Mouse (Mus musculus) limb, embryonic 12.5 days (tissue): ENCODE results near the gene Gm43738. TPM values are rescaled to one million over a fixed set of nuclear protein-coding genes. Genes with fewer than 3 reads are reported as not detected.

ENCODE experiments used
- ATAC-seq: fragments of 200-750 bp; cut with Nextera tagmentation; 2 replicates; pipeline ENCODE4 v1.8.0; 2017; ENCODE audit warnings: low read depth, moderate TSS enrichment; ENCODE audit not compliant: insufficient number of reproducible peaks, insufficient read depth, low FRiP score, low TSS enrichment
- H3K27ac ChIP-seq: fragments of 300-500 bp; sonication (generic); 2 replicates; pipeline ENCODE4 v1.5.1; 2016; ENCODE audit warnings: mild to moderate bottlenecking, moderate library complexity
- H3K27me3 ChIP-seq: fragments of 300-500 bp; sonication (generic); 2 replicates; pipeline ENCODE4 v1.6.1; 2016; ENCODE audit warnings: mild to moderate bottlenecking, moderate library complexity
- H3K36me3 ChIP-seq: fragments of 300-500 bp; sonication (generic); 2 replicates; pipeline ENCODE4 v1.6.1; 2016; ENCODE audit warnings: mild to moderate bottlenecking, moderate library complexity
- H3K4me1 ChIP-seq: fragments of 300-500 bp; sonication (generic); replicated peaks from 2 replicates; pipeline ENCODE4 v1.6.1; 2016
- H3K4me2 ChIP-seq: fragments of 300-500 bp; sonication (generic); 2 replicates; pipeline ENCODE4 v1.6.1; 2016; ENCODE audit warnings: mild to moderate bottlenecking, moderate library complexity
- H3K4me3 ChIP-seq: fragments of 300-500 bp; sonication (generic); replicated peaks from 2 replicates; pipeline ENCODE4 v1.5.1; 2016; ENCODE audit warnings: mild to moderate bottlenecking
- H3K9ac ChIP-seq: fragments of 300-500 bp; sonication (generic); replicated peaks from 2 replicates; pipeline ENCODE4 v1.6.1; 2016; ENCODE audit warnings: mild to moderate bottlenecking, moderate library complexity
- H3K9me3 ChIP-seq: fragments of 300-500 bp; sonication (generic); 2 replicates; pipeline ENCODE4 v1.6.1; 2016; ENCODE audit warnings: mild to moderate bottlenecking, moderate library complexity
- whole genome bisulfite sequencing: fragments of 180-500 bp; shearing (Covaris S2); methylation state at CpG from one replicate; pipeline ENCODE4 v1.1.7; 2016; 5-methylcytosine and 5-hydroxymethylcytosine counted together
- polyA plus RNA-seq: library from polyadenylated mRNA; unstranded; fragments of >200 nt; fragmentation: Nextera tagmentation; extraction: Ambion mirVana; gene quantifications from 2 replicates; pipeline ENCODE4 v1.2.1, GENCODE M21; 2016

Gm43738 gene
- polyA plus RNA-seq, 1 experiment from 2014 or later = 0.14 TPM

DNA sequence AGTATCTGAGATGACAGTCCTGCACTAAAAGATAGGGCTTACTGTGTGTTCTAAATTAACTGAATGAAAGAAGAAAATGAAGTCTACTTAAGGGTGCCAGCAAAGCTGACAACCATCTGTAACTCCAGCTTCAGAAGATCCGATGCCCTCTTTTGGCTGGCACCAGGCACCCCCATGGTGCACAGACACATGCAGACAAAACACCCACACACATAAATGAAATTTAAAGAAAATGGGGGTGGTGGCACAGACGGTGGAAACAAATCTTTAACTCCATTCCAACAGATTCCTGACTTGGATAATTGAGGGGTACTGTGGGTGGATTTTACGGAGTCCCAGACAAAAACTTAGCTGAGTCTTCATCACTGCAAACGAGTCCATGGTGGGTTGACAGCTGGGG, 30.9 kb upstream of the Gm43738 start:
- H3K9ac ChIP-seq = no peak overlapping the region
- H3K27ac ChIP-seq = no peak overlapping the region
- H3K36me3 ChIP-seq = no peaks in the 10 kb centered on the region
- H3K9me3 ChIP-seq = no peaks in the 10 kb centered on the region
- H3K4me1 ChIP-seq = peaks cover 7% of the 10 kb centered on the region
- H3K4me3 ChIP-seq = peak overlapping the region; percentile 36
- peak overlapping the region; percentile 59 for H3K4me2 ChIP-seq
- ATAC-seq = no peak
- 59% methylated on average over 4 of the region's 4 CpGs for WGBS
- peaks cover 27% of the 10 kb centered on the region for H3K27me3 ChIP-seq

DNA sequence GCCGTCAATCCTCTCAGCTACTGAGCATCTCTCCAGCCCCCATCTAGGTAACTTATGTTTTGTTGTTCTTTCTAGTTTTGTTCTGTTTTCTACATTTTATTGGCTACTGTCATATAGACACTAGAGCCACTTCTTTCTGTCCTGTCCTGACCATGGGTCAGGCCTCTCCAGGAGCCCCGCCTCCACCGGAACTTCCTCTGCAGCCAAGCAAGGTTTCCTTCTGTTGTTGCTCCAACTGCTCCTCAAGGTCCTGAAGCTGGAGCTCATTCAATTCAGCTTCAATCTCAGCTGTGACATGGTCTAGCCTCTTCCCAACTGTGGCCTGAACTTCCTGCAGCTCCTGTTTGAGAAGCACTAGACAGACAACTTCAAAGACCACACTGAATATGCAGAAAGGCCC, 29.0 kb upstream of the Gm43738 start:
- 96% methylated on average over 3 of the region's 3 CpGs for WGBS
- ATAC-seq = no peak
- Histone ChIP-seq H3K4me1 (peaks cover 7% of the 10 kb centered on the region), H3K27me3 (peaks cover 23% of the 10 kb centered on the region), H3K9ac (no peak overlapping the region), H3K36me3 (no peaks in the 10 kb centered on the region), H3K9me3 (no peaks in the 10 kb centered on the region), H3K27ac (no peak overlapping the region), H3K4me2 (no peak overlapping the region), H3K4me3 (no peak overlapping the region)

DNA sequence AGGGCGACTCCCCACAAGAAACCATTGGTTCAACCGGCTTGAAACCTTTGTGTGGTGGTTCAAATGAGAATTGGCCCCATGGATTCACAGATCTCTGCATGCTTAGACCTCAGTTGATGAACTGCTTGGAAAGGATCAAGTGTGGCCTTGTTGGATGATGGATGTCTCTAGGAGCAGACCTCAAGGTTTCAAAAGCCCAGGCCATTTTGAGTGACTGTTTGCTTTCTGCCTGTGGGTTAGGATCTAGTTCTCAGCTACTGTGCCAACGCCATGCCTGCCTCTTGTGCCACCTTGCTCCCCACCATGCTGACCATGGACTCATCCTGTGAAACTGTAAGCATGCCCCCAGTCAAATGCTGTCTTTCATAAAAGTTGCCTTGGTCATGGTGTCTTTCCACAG, 25.1 kb upstream of the Gm43738 start:
- Histone ChIP-seq H3K4me1 (no peaks in the 10 kb centered on the region), H3K9ac (no peak overlapping the region), H3K4me3 (no peak overlapping the region), H3K27me3 (no peaks in the 10 kb centered on the region), H3K36me3 (no peaks in the 10 kb centered on the region), H3K4me2 (no peak overlapping the region), H3K9me3 (no peaks in the 10 kb centered on the region), H3K27ac (no peak overlapping the region)
- 93% methylated on average over 3 of the region's 3 CpGs for WGBS
- ATAC-seq = no peak

DNA sequence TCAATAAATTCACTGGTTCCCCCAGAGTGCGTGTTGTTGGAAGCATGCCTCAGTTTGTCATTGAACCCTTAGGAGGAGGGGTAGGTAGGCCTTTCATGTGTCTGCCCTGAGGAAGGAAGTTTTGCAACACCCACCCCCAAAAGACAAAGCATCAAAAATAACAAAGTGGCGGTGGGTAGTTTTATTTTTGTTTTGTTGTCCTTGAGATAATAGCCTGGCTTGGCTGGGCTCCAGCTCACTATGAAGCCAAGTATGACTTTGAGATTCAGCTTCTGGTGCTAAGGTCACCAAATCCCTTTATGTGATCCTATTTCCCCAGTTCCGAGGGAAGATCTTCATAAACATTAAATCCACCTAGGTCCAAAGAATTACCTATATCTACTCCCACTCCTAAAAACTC, 23.3 kb upstream of the Gm43738 start:
- H3K27ac ChIP-seq = no peak overlapping the region
- no peak for ATAC-seq
- H3K4me3 ChIP-seq = no peak overlapping the region
- H3K9me3 ChIP-seq = no peaks in the 10 kb centered on the region
- H3K9ac ChIP-seq = no peak overlapping the region
- WGBS = 79% methylated on average over 3 of the region's 3 CpGs
- no peaks in the 10 kb centered on the region for H3K36me3 ChIP-seq
- no peaks in the 10 kb centered on the region for H3K27me3 ChIP-seq
- H3K4me2 ChIP-seq = no peak overlapping the region
- no peaks in the 10 kb centered on the region for H3K4me1 ChIP-seq

DNA sequence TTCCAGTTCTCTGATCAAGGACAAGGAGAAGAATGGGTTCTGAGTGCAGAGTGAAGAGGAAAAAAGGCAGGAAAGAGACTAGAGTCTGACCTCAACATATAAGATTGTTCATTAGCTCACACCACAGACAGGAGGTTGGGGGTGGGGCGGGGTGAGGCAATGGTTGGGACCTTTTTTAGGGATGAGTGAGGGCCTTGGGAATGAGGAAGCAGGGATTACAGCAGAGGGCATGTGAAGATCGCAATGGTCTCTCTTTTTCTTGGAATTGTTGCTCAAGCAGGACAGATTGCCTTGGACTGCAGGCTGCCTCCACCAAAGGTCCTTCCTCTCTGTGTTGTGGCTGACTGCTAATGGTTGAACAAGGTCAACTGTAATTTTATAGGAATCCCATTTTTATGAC, 22.4 kb upstream of the Gm43738 start:
- no peak overlapping the region for H3K27ac ChIP-seq

DNA sequence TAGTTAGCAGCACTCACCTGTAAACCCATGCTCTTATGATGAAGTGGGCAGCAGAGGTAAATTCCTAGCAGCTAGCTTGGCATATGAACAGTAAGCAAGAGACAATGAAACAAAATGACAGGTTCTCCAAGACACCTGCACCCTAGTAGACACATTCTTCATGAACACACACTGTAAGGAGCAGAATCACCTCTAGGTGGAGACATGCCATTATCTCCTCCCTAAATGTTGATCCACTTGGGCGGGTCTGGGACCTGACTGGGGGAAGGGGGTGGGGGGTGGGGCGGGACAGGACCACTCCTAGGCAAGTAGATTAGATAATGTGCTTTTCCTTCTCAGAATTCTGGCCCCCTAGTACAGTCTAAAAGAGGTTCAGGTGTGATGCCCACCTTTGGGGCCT, 14.6 kb upstream of the Gm43738 start:
- Histone ChIP-seq H3K27me3 (no peaks in the 10 kb centered on the region), H3K4me2 (no peak overlapping the region), H3K4me3 (no peak overlapping the region), H3K9ac (no peak overlapping the region), H3K4me1 (no peaks in the 10 kb centered on the region), H3K36me3 (no peaks in the 10 kb centered on the region), H3K27ac (no peak overlapping the region), H3K9me3 (no peaks in the 10 kb centered on the region)
- WGBS = 5% methylated on average over 2 of the region's 2 CpGs
- no peak for ATAC-seq

More for the DNA sequence above, 22.4 kb upstream of the Gm43738 start:
- no peaks in the 10 kb centered on the region for H3K9me3 ChIP-seq
- ATAC-seq = no peak
- no peak overlapping the region for H3K4me3 ChIP-seq
- no peaks in the 10 kb centered on the region for H3K27me3 ChIP-seq
- H3K9ac ChIP-seq = no peak overlapping the region
- no peak overlapping the region for H3K4me2 ChIP-seq
- no peaks in the 10 kb centered on the region for H3K36me3 ChIP-seq
- WGBS = 74% methylated on average over 2 of the region's 2 CpGs
- no peaks in the 10 kb centered on the region for H3K4me1 ChIP-seq

DNA sequence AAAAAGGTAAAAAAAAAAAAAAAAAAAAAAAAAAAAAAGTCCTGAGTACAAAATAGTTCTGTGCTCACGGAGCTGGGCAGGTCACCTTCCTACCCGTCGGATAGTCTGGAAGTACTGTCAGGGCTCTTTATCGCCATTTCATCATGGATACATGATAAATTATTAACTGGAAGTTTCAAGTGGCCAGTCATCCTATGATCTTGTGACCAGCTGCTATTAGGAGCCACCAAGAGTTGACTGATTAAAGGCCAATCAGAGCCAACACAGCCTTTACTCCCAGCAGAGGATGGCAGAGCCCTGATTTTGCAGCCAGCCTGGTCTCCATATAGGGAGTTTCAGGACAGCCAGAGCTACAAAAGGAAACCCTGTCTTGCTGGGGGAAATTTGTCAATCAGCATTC, 12.2 kb upstream of the Gm43738 start:
- H3K27me3 ChIP-seq = no peaks in the 10 kb centered on the region
- no peak overlapping the region for H3K4me3 ChIP-seq
- no peak overlapping the region for H3K9ac ChIP-seq
- H3K36me3 ChIP-seq = no peaks in the 10 kb centered on the region
- H3K27ac ChIP-seq = no peak overlapping the region
- H3K9me3 ChIP-seq = no peaks in the 10 kb centered on the region
- H3K4me1 ChIP-seq = no peaks in the 10 kb centered on the region
- no peak for ATAC-seq
- WGBS = 89% methylated on average over 4 of the region's 4 CpGs
- no peak overlapping the region for H3K4me2 ChIP-seq

DNA sequence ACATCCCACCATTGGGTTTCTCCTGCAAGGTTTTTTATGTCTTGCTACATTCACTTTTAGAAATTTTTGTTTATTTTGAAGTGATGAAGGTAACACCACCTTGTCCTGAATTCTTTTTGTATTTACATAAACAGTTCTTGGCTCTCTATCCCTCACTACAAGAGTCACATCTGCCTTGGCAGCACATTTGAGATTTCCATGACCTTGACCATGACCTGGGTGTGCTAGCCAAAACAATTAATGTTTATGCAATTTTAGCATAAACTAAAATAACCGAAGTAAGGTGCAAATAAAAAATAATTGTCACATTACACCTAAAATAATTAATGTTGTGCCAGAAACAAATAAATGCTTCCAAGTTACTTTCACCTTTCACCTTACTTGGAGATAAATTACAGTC, 7.2 kb upstream of the Gm43738 start:
- Histone ChIP-seq H3K27ac (no peak overlapping the region), H3K36me3 (no peaks in the 10 kb centered on the region), H3K4me3 (no peak overlapping the region), H3K27me3 (no peaks in the 10 kb centered on the region), H3K4me1 (no peaks in the 10 kb centered on the region), H3K9ac (no peak overlapping the region), H3K4me2 (no peak overlapping the region), H3K9me3 (no peaks in the 10 kb centered on the region)
- ATAC-seq = no peak
- WGBS = 68% methylated on average over 1 of the region's 1 CpGs

DNA sequence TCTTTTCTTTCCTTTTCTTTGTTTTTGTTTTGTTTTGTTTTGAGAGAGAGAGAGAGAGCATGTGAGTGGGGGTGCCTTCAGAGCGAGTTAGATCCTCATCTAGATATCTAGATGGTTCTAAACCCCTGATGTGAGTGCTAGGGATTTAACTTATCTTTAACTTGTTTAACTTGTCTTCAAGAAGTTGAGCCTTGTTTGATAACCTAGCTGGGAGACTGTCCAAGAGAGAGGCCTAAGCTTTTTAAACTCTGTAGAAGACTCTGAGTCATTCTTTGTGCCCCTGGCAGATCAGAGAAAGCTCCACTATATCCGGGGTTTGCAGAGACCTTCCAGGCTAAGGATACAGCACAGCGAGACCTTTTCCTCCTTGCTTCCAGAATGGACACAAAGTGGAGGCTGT, 6.6 kb upstream of the Gm43738 start:
- no peaks in the 10 kb centered on the region for H3K36me3 ChIP-seq
- no peak for ATAC-seq

DNA sequence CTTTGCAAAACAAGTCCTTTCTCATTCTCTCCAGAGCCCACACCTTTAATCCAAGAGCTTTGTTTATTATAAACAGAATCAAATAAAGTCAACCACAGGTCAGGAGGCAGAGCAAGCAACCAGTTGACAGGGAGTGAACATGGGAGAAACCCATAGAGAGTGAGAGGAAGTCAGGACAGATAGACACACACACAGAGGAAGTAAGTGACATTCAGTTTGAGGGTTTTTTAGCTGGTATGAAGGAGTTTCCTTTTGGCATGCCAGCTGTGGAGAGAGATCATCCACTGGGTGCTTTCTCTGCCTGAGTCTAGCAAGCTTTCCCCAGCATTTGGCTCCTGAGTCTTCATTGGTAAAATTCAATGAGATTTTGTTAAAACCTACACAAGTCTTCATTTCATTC, 6.0 kb upstream of the Gm43738 start:
- ATAC-seq = no peak
- no peak overlapping the region for H3K9ac ChIP-seq
- H3K27me3 ChIP-seq = no peaks in the 10 kb centered on the region
- no peaks in the 10 kb centered on the region for H3K4me1 ChIP-seq
- no peaks in the 10 kb centered on the region for H3K9me3 ChIP-seq
- no peak overlapping the region for H3K4me2 ChIP-seq
- H3K4me3 ChIP-seq = no peak overlapping the region
- no peaks in the 10 kb centered on the region for H3K36me3 ChIP-seq
- no peak overlapping the region for H3K27ac ChIP-seq

More for the DNA sequence above, 6.6 kb upstream of the Gm43738 start:
- Histone ChIP-seq H3K4me2 (no peak overlapping the region), H3K27ac (no peak overlapping the region), H3K9ac (no peak overlapping the region), H3K27me3 (no peaks in the 10 kb centered on the region), H3K4me1 (no peaks in the 10 kb centered on the region), H3K9me3 (no peaks in the 10 kb centered on the region), H3K4me3 (no peak overlapping the region)
- 70% methylated on average over 3 of the region's 3 CpGs for WGBS

DNA sequence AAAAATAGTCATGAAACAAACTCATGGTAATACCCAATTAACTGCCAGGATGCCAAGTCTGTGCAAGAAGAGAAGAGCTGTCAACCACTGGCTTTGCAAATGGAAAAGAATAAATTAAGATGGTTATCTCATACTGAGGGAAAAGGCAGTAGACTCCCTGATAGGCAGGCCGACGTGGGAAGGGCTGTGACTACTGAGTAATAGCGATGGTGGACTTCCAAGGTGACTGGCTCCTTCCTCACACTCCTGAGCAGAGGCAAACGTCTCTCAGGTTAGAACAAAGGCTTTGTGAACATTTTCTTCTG, 2.3 kb upstream of the Gm43738 start:
- Histone ChIP-seq H3K4me1 (peaks cover 22% of the 10 kb centered on the region), H3K9ac (no peak overlapping the region), H3K9me3 (no peaks in the 10 kb centered on the region), H3K36me3 (peaks cover 15% of the 10 kb centered on the region), H3K27ac (no peak overlapping the region), H3K27me3 (no peaks in the 10 kb centered on the region), H3K4me2 (no peak overlapping the region), H3K4me3 (no peak overlapping the region)
- ATAC-seq = no peak
- 83% methylated on average over 4 of the region's 4 CpGs for WGBS

DNA sequence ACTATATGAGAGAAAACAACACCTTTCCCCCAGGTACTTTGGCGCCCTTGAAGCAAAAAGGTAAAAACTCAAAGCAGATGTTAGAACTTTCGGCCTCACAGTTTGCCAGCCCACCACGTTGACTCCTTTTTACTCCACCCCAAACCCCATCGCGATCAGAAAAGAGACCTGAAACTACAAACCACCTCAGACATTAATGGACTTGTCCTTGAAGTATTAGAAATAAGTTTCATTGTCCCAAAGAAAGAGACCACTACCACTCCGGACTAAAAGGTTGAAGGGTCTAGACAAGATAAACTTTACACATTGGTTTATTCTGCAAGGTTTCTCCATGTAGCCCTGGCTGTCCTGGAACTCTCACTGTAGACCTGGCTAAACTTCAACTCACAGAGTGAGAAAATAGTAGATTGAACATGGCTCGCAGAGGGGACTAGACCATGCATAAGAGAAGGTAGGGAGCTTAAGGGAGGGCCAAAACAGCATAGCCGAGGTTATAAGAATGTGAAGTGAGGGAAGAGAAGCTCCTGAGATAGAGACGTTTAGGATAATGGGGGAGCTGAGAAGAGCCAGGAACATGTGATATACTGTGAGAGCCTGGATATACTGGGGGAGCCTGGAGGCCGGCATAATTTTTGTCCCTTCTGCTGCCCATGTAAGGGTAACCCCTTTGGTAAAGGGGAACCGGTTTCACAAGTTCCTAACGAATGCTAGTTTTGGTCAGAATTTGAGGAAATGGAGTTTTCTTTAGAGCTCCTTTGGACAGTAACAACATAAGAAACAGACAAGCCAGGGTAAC, 1.8 kb upstream of the Gm43738 start:
- peak overlapping the region; percentile 76; the same call in 1 of the 2 replicates for H3K4me3 ChIP-seq
- ATAC-seq = no peak
- H3K27me3 ChIP-seq = no peaks in the 10 kb centered on the region
- H3K9ac ChIP-seq = no peak overlapping the region
- H3K9me3 ChIP-seq = no peaks in the 10 kb centered on the region
- peak overlapping the region; percentile 64; the same call in 1 of the 2 replicates for H3K27ac ChIP-seq
- 61% methylated on average over 12 of the region's 12 CpGs for WGBS
- H3K36me3 ChIP-seq = peaks cover 21% of the 10 kb centered on the region
- H3K4me1 ChIP-seq = peaks cover 22% of the 10 kb centered on the region
- H3K4me2 ChIP-seq = peak overlapping the region; percentile 92
